Mouse (Mus musculus): ENCODE measurements around the gene Pnkp.

Pnkp gene

GRCm38 (mm10) chr7:44828706-44829105 lies 28.2 kb upstream of the Pnkp start:
- no peak for DNase-seq (ENCODE audit: low spot score)

DNA sequence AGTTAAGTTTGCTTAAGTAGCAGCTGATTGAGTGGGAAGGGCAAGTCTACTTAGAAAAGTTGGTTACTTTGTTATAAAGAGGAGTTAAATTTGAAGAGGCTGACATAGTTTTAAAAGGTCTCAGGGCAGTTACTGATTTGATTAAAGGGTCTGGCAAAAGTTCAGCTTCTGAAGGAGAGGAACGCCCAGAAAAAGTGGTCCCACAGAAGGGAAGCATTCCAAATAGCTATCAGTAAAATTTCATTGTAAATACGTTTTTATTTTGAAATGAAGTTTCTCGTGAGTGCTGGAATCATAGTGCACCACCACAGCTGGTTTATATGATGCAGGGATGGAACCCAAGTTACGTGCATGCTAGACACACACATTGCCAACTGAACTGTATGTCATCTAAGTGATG lies 24.2 kb upstream of the Pnkp start:
- no peak for DNase-seq (ENCODE audit: low spot score)

GRCm38 (mm10) chr7:44835373-44836015 lies 21.4 kb upstream of the Pnkp start:
- DNase-seq (ENCODE audit: low spot score), result no peak

- DNase-seq (ENCODE audit: low spot score), result no peak
These were observed 20.9 kb upstream of the Pnkp start for GRCm38 (mm10) chr7:44836016-44836404.

GRCm38 (mm10) chr7:44836423-44837053 lies 20.4 kb upstream of the Pnkp start:
- no peak for DNase-seq (ENCODE audit: low spot score)

DNA sequence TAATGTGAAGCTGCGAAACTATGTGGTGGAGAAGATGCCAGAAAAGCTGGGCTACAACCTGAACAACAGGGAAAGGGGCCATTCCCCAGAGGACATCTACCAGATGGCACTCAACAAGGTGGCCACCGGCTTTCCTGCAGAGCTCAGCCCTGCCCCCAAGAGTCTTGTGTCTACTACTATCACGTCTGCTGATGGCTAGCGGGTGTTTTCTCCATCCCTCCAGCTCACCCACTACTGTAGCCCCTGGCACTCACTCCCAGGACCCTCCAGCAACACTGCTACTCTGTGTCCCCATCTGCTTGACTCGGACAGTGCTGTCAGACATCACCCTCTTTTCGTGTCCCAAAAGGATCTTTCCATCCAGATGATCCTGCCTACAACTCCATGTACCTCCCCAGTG lies 18.9 kb upstream of the Pnkp start:
- no peak for DNase-seq (ENCODE audit: low spot score)

DNA sequence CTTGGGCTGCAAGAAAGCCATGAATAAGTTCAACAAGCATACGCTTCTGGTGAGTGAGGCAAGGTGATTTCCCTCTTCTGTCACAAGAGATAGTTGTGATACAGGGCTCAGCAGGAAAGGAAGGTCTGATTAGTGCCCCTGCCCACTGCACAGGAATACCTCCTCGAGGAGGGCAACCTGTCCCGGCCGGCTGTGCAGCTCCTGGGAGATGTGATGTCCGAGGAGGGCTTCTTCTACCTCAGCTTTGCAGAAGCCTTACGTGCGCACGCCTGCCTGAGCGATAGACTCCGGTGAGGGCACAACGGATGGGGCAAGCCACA lies 17.8 kb upstream of the Pnkp start:
- no peak for DNase-seq (ENCODE audit: low spot score)

DNA sequence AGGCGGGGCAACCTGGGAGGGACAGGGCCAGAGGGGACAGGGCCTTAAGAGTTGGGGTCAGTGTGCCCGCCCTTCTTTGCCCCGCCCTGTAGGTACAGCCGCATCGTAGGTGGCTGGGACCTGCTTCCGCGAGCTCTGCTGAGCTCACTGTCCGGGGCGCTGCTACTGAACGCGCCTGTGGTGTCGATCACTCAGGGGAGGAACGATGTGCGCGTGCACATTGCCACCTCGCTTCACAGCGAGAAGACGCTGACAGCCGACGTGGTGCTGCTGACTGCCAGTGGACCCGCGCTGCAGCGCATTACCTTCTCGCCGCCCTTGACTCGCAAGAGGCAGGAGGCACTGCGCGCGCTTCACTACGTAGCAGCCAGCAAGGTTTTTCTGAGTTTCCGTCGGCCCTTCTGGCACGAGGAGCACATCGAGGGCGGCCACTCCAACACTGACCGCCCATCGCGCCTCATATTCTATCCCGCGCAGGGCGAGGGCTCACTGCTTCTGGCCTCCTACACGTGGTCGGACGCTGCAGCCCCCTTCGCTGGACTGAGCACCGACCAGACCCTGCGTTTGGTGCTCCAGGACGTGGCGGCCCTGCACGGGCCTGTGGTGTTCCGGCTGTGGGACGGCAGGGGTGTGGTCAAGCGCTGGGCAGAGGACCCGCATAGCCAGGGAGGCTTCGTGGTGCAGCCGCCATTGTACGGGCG lies 17.3 kb upstream of the Pnkp start:
- peak; percentile 43 for DNase-seq (ENCODE audit: low spot score)

DNA sequence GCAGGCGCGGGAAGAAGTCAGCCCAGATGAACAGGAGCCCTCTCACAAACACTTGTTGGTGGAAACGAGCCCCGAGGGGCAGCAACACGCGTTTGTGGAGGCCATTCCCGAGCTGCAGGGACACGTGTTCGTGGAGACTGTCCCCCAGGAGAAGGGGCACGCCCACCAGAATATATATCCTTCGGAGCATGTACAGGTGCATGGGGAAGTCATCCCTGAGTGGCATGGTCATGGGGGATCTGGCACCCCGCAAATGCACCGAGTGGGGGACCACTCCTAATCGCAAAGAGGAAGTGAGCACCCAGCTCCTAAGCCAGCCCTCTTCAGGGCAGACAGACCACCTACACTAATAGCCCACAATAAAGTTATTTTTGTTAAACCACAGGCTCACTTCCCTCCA lies 16.5 kb upstream of the Pnkp start:
- no peak for DNase-seq (ENCODE audit: low spot score)

DNA sequence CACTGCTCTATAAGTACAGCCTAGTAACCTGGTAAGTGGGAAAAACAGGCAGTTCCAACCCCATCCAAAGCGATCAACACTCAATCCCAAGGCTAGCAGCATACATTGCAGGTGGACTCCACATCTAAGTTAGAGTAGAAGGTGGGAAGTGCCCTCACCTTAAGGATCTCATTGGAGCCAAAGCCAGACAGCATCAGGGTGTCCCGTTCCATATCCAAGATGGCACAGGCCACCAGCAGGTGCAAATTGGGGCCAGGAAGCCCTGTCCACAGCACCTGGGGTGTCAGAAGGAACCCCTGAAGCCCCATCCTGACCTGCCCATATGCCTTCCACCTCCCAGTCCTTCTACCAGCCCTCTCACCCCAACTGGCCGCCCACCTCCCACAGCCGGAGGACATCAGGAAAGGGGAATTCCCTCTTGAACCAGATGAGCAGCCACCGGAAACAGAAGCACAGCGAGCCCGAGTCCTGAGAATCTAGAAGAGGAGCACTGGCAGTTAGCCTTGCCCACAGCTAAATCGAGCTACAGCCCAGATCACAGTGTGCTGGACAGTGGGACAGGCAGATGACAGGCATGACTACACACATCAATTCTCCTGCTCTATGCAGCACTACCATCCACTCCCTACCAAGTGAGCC lies 15.0 kb upstream of the Pnkp start:
- DNase-seq (ENCODE audit: low spot score), result no peak

- no peak for DNase-seq (ENCODE audit: low spot score)
These were observed 11.9 kb upstream of the Pnkp start for GRCm38 (mm10) chr7:44845006-44845405.

DNA sequence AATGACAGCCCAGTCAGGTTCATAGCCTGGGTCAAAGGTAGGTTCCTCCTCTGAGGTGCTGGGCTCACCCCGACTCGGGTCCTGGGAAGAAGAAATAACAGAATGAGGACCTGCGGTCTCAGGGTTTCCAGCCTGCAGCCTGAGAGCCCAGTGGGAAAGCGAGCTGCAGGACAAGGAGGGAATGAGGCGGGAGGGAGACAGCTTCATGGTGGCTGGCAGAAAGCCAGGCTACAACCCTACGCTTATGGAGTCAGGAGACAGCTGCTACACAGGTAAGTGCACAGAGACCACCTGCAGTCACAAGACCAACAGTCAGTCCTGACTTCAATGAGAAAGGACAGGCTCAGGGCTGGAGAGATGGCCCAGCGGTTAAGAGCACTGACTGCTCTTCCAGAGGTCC lies 10.1 kb upstream of the Pnkp start:
- no peak for DNase-seq (ENCODE audit: low spot score)

DNA sequence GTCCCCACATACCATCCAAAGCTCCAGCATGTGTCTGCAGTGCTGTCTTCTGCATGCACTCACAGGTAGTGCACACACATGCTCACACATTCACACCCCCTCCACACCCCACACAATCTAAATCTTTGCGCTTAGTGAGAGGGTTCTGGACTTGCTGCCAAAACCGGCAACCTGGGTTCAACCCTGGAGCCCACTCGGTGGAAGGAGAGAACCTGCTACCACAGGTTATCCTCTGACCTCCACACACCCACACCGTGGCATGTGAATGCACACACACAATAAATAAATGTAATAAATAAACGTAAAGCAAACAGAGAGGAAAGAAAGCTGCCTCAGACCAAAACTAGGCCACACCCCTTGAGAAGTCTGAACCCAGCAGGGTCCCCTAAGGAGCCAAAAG lies 9.2 kb upstream of the Pnkp start:
- DNase-seq (ENCODE audit: low spot score), result no peak

GRCm38 (mm10) chr7:44848561-44849415 lies 8.2 kb upstream of the Pnkp start, which contains the start of the genes Akt1s1 and Tbc1d17:
Gene Akt1s1, plus strand, starts transcription at chr7:44848991.
Gene Tbc1d17, minus strand, starts transcription at chr7:44849079.
- peak; percentile 99 for DNase-seq (ENCODE audit: low spot score)

DNA sequence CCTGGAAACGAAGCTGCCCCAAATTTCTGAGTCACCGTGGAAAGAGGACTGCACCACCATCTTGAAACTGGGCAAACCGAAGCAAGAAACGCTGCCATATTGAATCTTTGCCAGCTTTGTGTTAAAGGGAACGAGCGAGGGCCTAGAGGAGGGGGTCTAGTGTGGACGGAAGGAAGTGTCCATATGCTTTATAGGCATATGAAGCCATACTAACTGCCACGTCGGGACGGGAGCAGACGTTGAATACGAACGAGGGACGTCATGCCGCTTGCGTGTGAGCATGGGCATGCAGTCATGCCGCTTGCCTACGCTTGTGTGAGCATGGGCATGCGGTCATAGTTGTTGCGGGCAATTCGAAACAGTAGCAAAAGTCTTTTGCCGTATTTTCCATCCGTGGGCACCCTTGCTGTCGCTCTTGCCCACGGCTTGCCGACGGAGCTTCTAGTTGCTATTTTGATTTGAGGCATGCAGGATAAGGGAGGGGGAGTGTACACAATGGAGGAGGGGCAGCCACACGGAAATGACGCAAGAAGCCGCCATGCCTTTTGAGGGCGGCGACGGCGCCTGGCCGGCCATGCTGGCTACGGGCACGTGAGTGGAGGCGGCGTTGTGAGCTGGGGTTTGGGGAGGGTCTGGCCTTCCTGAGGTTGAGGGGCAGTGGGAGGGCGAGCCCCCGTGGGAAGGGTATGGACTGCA lies 7.4 kb upstream of the Pnkp start:
- DNase-seq (ENCODE audit: low spot score), result peak; percentile 96

GRCm38 (mm10) chr7:44850146-44850545 lies 6.8 kb upstream of the Pnkp start:
- peak; percentile 90 for DNase-seq (ENCODE audit: low spot score)

DNA sequence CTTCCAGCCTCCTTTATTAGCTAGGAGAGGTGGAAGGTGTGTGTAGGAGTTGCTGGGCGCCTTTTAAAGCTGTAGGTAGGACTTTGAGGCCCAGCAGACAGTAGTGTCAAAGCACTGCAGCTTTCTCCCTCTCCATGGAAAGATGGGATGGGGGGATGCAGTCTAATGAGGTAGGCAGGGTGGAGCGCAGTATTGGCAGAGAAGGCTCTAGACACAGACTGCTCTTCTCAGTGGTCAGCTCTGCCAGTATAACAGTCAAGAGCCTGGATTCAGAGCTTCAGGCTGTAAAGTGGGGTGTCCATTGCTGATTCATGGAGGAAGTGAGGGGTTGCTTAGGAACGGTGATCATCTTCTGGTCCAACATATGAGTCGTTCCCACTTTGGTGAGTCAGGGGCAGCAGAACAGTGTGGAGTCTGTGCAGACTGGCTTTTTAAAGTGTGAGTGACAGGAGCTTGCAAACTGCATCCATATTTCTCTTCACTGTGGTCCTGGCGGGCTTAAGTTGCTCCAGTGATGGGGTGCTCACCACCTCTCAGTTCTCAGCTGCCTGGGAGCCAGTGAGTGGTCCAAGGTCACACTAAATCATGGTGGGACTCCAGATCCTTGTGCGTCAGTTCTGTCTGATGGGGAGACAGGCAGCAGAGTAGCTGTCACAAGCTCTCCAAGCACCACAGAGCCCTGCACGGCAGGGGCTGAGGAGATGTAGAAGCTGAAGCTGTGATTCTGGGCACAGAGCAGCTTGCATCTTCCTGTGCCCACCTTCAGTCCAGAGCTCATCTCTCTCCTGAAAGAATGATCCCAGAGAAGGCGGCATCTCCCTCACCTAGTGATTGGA lies 5.9 kb upstream of the Pnkp start:
- no peak for DNase-seq (ENCODE audit: low spot score)

DNA sequence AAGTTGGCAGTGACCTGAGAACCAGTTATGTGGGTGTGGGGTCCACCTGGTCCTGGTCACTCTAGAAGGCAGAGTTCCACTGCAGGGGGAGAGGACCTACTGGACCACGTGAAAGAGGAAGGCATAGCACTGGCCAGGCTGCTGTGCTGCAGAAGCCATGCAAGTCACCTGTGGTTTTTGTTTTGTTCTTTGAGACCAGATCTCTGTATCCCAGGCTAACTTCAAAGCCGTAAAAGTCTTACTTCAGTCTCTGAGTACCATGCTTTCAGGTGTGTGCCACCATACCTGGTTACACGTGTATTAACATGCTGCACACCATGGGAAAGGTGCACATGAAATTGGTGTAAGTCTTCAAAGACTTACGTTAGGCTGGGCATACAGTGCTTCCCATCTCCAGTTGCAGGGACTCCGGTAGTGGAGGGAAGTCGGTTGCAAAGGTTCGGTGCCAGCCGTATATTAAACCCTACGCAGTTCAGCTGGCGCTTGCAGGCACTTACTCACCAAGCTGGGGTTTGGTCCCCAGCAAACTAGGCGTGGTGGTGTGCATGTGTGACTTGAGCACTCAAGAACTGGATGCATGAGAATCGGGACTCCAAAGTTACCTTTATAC lies 5.2 kb upstream of the Pnkp start:
- DNase-seq (ENCODE audit: low spot score), result no peak

DNA sequence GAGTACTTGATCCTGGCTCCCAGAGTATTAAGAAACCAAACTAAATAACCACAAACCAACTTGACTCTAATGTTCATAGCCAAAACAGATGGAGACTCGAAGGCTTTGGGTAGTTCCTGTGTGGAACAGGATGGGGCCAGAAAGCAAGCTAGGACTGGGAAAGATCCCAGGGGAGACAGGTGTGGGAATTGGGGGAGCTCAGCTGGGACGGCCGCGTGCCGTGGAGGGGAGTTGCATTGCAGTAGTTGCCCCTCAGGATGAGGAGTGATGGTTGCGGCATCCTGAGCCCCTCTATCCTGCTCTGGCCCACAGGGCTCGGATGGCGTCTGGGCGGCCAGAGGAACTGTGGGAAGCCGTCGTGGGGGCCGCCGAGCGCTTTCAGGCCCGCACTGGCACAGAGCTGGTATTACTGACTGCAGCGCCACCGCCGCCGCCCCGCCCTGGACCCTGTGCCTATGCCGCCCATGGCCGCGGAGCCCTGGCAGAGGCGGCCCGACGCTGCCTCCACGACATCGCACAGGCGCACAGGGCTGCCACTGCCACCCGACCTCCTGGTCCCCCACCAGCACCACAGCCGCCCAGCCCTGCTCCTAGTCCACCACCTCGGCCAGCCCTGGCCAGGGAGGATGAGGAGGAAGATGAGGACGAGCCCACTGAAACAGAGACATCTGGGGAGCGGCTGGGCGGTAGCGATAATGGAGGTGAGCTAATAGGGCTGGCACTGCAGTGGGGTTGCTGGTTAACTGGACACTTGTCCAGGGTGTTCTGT lies 4.5 kb upstream of the Pnkp start:
- no peak for DNase-seq (ENCODE audit: low spot score)
